Mouse (Mus musculus): ENCODE measurements around the gene Tmem230. TPM values are rescaled to one million over a fixed set of nuclear protein-coding genes. Genes with fewer than 3 reads are reported as not detected.

The Tmem230 gene
- polyA plus RNA-seq, 1 experiment from 2014 or later, result 14.8 TPM

DNA sequence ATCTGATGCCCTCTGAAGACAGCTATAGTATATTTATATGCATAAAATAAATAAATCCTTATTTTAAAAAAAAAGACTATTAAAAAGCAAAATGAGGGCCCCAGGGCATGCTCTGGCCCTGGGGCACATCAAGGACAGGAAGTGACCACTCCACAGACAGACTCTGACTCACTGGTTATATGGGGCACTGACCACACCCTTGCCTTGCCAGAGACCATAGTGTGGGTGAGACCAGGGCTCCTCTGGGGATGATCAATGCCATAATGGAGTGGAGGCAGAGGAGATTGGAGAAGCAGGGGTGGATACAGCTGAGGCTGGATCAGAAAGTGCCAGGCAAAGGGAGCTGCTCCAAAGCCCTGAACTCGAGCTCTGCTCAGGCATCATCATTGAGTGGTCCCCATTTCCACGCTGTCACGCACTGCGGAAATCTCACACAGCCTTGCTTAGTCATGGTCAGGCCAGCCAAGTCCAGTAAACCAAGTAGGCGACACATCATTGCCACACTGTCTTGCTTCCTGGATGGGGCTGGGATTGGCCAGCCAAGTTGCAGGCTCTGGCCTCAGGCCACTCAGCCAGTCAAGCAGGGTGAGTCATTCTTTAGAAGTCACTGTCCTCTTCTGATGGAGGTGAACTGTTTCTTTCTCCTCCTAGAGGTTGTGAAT, 35.5 kb downstream of the Tmem230 start:
- H3K4me2 ChIP-seq (ENCODE audit: low read depth, low read length), result no peak overlapping the region
- no peak overlapping the region for H3K4me3 ChIP-seq (ENCODE audit: low read depth, low read length)
- H3K27me3 ChIP-seq (ENCODE audit: control insufficient read depth, insufficient read depth, low read depth, low read length), result no peaks in the 10 kb centered on the region
- 69% methylated on average over 5 of the region's 5 CpGs for WGBS (ENCODE audit: insufficient replicate concordance)
- H3K9me3 ChIP-seq (replicated peaks; ENCODE audit: control insufficient read depth, low read length), result no peaks in the 10 kb centered on the region
- no peaks in the 10 kb centered on the region for H3K4me1 ChIP-seq (ENCODE audit: control insufficient read depth, low read depth, low read length)
- H3K36me3 ChIP-seq (ENCODE audit: control insufficient read depth, insufficient read depth), result no peaks in the 10 kb centered on the region
- no peak for ATAC-seq (ENCODE audit: low read depth)
- H3K9ac ChIP-seq (ENCODE audit: low read depth, low read length), result no peak overlapping the region
- H3K27ac ChIP-seq (ENCODE audit: low read length), result no peak overlapping the region

GRCm38 (mm10) chr2:132210806-132211312, 36.7 kb downstream of the Tmem230 start:
- Histone ChIP-seq H3K4me3 (ENCODE audit: low read depth, low read length) (no peak overlapping the region), H3K9ac (ENCODE audit: low read depth, low read length) (no peak overlapping the region), H3K36me3 (ENCODE audit: control insufficient read depth, insufficient read depth) (no peaks in the 10 kb centered on the region), H3K4me2 (ENCODE audit: low read depth, low read length) (no peak overlapping the region), H3K27me3 (ENCODE audit: control insufficient read depth, insufficient read depth, low read depth, low read length) (no peaks in the 10 kb centered on the region), H3K4me1 (ENCODE audit: control insufficient read depth, low read depth, low read length) (no peaks in the 10 kb centered on the region), H3K27ac (ENCODE audit: low read length) (no peak overlapping the region), H3K9me3 (replicated peaks; ENCODE audit: control insufficient read depth, low read length) (no peaks in the 10 kb centered on the region)
- WGBS (ENCODE audit: insufficient replicate concordance), result 59% methylated on average over 9 of the region's 9 CpGs
- ATAC-seq (ENCODE audit: low read depth), result no peak

- WGBS (ENCODE audit: insufficient replicate concordance), result 50% methylated on average over 8 of the region's 8 CpGs
- no peak for ATAC-seq (ENCODE audit: low read depth)
These were observed 39.2 kb downstream of the Tmem230 start for GRCm38 (mm10) chr2:132208246-132208881.

GRCm38 (mm10) chr2:132206316-132206881, 41.2 kb downstream of the Tmem230 start:
- ATAC-seq (ENCODE audit: low read depth), result no peak
- no peak overlapping the region for H3K4me3 ChIP-seq (ENCODE audit: low read depth, low read length)
- no peaks in the 10 kb centered on the region for H3K4me1 ChIP-seq (ENCODE audit: control insufficient read depth, low read depth, low read length)
- H3K36me3 ChIP-seq (ENCODE audit: control insufficient read depth, insufficient read depth), result no peaks in the 10 kb centered on the region
- H3K4me2 ChIP-seq (ENCODE audit: low read depth, low read length), result no peak overlapping the region
- 69% methylated on average over 16 of the region's 16 CpGs for WGBS (ENCODE audit: insufficient replicate concordance)
- no peaks in the 10 kb centered on the region for H3K9me3 ChIP-seq (replicated peaks; ENCODE audit: control insufficient read depth, low read length)
- no peak overlapping the region for H3K27ac ChIP-seq (ENCODE audit: low read length)
- no peak overlapping the region for H3K9ac ChIP-seq (ENCODE audit: low read depth, low read length)
- no peaks in the 10 kb centered on the region for H3K27me3 ChIP-seq (ENCODE audit: control insufficient read depth, insufficient read depth, low read depth, low read length)

More at GRCm38 (mm10) chr2:132208246-132208881, 39.2 kb downstream of the Tmem230 start:
- Histone ChIP-seq H3K9me3 (replicated peaks; ENCODE audit: control insufficient read depth, low read length) (no peaks in the 10 kb centered on the region), H3K4me3 (ENCODE audit: low read depth, low read length) (no peak overlapping the region), H3K27me3 (ENCODE audit: control insufficient read depth, insufficient read depth, low read depth, low read length) (no peaks in the 10 kb centered on the region), H3K4me1 (ENCODE audit: control insufficient read depth, low read depth, low read length) (no peaks in the 10 kb centered on the region), H3K36me3 (ENCODE audit: control insufficient read depth, insufficient read depth) (no peaks in the 10 kb centered on the region), H3K27ac (ENCODE audit: low read length) (no peak overlapping the region), H3K9ac (ENCODE audit: low read depth, low read length) (no peak overlapping the region), H3K4me2 (ENCODE audit: low read depth, low read length) (no peak overlapping the region)

GRCm38 (mm10) chr2:132205549-132205948, 42.1 kb downstream of the Tmem230 start:
- Histone ChIP-seq H3K27me3 (ENCODE audit: control insufficient read depth, insufficient read depth, low read depth, low read length) (no peaks in the 10 kb centered on the region), H3K4me3 (ENCODE audit: low read depth, low read length) (no peak overlapping the region), H3K27ac (ENCODE audit: low read length) (no peak overlapping the region), H3K4me2 (ENCODE audit: low read depth, low read length) (no peak overlapping the region), H3K9ac (ENCODE audit: low read depth, low read length) (no peak overlapping the region), H3K36me3 (ENCODE audit: control insufficient read depth, insufficient read depth) (no peaks in the 10 kb centered on the region), H3K4me1 (ENCODE audit: control insufficient read depth, low read depth, low read length) (no peaks in the 10 kb centered on the region), H3K9me3 (replicated peaks; ENCODE audit: control insufficient read depth, low read length) (no peaks in the 10 kb centered on the region)
- no peak for ATAC-seq (ENCODE audit: low read depth)
- 61% methylated on average over 4 of the region's 4 CpGs for WGBS (ENCODE audit: insufficient replicate concordance)

- H3K4me3 ChIP-seq (ENCODE audit: low read depth, low read length), result no peak overlapping the region
- no peaks in the 10 kb centered on the region for H3K27me3 ChIP-seq (ENCODE audit: control insufficient read depth, insufficient read depth, low read depth, low read length)
- ATAC-seq (ENCODE audit: low read depth), result no peak
- H3K27ac ChIP-seq (ENCODE audit: low read length), result no peak overlapping the region
- H3K9me3 ChIP-seq (replicated peaks; ENCODE audit: control insufficient read depth, low read length), result no peaks in the 10 kb centered on the region
- H3K9ac ChIP-seq (ENCODE audit: low read depth, low read length), result no peak overlapping the region
- no peaks in the 10 kb centered on the region for H3K4me1 ChIP-seq (ENCODE audit: control insufficient read depth, low read depth, low read length)
- H3K36me3 ChIP-seq (ENCODE audit: control insufficient read depth, insufficient read depth), result no peaks in the 10 kb centered on the region
- 56% methylated on average over 3 of the region's 3 CpGs for WGBS (ENCODE audit: insufficient replicate concordance)
- no peak overlapping the region for H3K4me2 ChIP-seq (ENCODE audit: low read depth, low read length)
These were observed 43.8 kb downstream of the Tmem230 start for GRCm38 (mm10) chr2:132203773-132204172.

DNA sequence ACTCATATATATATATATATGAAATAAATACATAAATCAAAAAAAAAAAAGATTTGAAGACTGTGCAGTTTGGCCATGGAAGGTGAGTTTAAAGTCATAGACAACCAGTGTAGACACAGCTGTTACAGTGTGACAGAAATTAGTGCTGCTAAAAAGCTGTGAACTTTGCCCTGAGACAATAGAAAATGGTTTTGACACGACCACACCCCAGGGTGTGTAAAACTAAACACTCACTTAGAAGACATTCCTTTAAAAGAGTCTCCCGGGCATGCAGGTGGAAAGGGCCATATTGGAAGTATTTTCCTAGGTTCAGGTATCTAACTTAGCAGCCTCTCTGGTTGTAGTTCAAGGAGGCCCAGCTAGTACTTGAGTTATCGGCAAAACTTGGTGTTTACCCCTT, 44.4 kb downstream of the Tmem230 start:
- ATAC-seq (ENCODE audit: low read depth), result no peak
- Histone ChIP-seq H3K4me2 (ENCODE audit: low read depth, low read length) (no peak overlapping the region), H3K27ac (ENCODE audit: low read length) (no peak overlapping the region), H3K9ac (ENCODE audit: low read depth, low read length) (no peak overlapping the region), H3K27me3 (ENCODE audit: control insufficient read depth, insufficient read depth, low read depth, low read length) (no peaks in the 10 kb centered on the region), H3K4me3 (ENCODE audit: low read depth, low read length) (no peak overlapping the region), H3K4me1 (ENCODE audit: control insufficient read depth, low read depth, low read length) (no peaks in the 10 kb centered on the region), H3K36me3 (ENCODE audit: control insufficient read depth, insufficient read depth) (no peaks in the 10 kb centered on the region), H3K9me3 (replicated peaks; ENCODE audit: control insufficient read depth, low read length) (no peaks in the 10 kb centered on the region)
- WGBS (ENCODE audit: insufficient replicate concordance), result 59% methylated on average over 3 of the region's 3 CpGs

GRCm38 (mm10) chr2:132198017-132198933, 49.3 kb downstream of the Tmem230 start:
- no peak for ATAC-seq (ENCODE audit: low read depth)
- H3K27me3 ChIP-seq (ENCODE audit: control insufficient read depth, insufficient read depth, low read depth, low read length), result no peaks in the 10 kb centered on the region
- H3K36me3 ChIP-seq (ENCODE audit: control insufficient read depth, insufficient read depth), result no peaks in the 10 kb centered on the region
- no peaks in the 10 kb centered on the region for H3K4me1 ChIP-seq (ENCODE audit: control insufficient read depth, low read depth, low read length)
- no peak overlapping the region for H3K4me2 ChIP-seq (ENCODE audit: low read depth, low read length)
- no peak overlapping the region for H3K4me3 ChIP-seq (ENCODE audit: low read depth, low read length)
- WGBS (ENCODE audit: insufficient replicate concordance), result 63% methylated on average over 9 of the region's 9 CpGs
- H3K27ac ChIP-seq (ENCODE audit: low read length), result no peak overlapping the region
- no peak overlapping the region for H3K9ac ChIP-seq (ENCODE audit: low read depth, low read length)
- H3K9me3 ChIP-seq (replicated peaks; ENCODE audit: control insufficient read depth, low read length), result no peaks in the 10 kb centered on the region
